Mouse (Mus musculus) cerebellum, adult 2 months (tissue): ENCODE measurements at regions not wholly inside any gene's neighbourhood (a gene's known extent, or its start where the extent isn't known, plus 50 kb on each side); places are given as distances from the start of the nearest gene placed in this dataset.

Experiments
- DNase-seq, 2 experiments: peaks; one replicate each; pipeline ENCODE4 v3.0.0; 2021
- H3K27ac ChIP-seq: fragments of 200-500 bp; 2 replicates; pipeline ENCODE4 v1.5.1; 2012; ENCODE audit warnings: low read length, control low read depth, inconsistent platforms; ENCODE audit not compliant: insufficient read depth
- H3K27me3 ChIP-seq: fragments of 200-500 bp; 2 replicates; pipeline ENCODE4 v1.6.1; 2012; ENCODE audit warnings: inconsistent platforms, mild to moderate bottlenecking, low read length, moderate library complexity; ENCODE audit not compliant: control insufficient read depth, insufficient read depth
- H3K4me1 ChIP-seq: fragments of 200-500 bp; 2 replicates; pipeline ENCODE4 v1.6.1; 2011; ENCODE audit warnings: low read length; ENCODE audit not compliant: control insufficient read depth, insufficient read depth
- H3K4me3 ChIP-seq: fragments of 200-500 bp; replicated peaks from 2 replicates; pipeline ENCODE3; 2011; ENCODE audit warnings: mild to moderate bottlenecking, low read depth, low read length, control low read depth; ENCODE audit not compliant: insufficient read depth
- CTCF ChIP-seq: fragments of 200-500 bp; IDR thresholded peaks from 2 replicates; pipeline ENCODE4 v1.5.1; 2011; ENCODE audit warnings: low read depth, mild to moderate bottlenecking, control low read depth, low read length, moderate library complexity, borderline replicate concordance; ENCODE audit not compliant: insufficient read depth
- POLR2A ChIP-seq: fragments of 200-500 bp; IDR thresholded peaks from 2 replicates; pipeline ENCODE4 v1.6.1; 2011; ENCODE audit warnings: low read length, control low read depth, borderline replicate concordance; ENCODE audit not compliant: insufficient read depth
- WGBS: fragments of 180-500 bp; shearing (Covaris S2); methylation state at CpG from one replicate; pipeline ENCODE4 v1.1.7; 2018; 5-methylcytosine and 5-hydroxymethylcytosine counted together

DNA sequence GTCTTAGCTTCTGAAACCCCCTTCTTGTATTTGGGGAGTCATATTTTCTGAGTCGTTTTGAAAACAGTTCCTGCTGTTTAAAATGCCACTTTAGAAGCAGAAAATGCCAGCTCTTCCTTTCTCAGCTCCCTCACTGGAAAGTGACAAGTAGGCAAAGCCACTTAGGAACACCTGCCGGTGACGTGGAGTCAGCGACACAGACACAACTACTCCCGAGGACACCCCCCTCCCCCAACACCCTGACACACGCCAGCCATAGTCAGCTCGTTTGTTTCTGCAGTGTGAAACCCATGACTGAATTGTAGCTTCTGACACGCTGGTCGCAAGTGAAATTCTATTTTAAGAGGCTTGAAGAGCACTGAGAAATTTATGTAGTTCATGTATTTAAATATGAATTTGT is 72.9 kb upstream of the Tlk1 start:
- DNase-seq = no peak
- 67% methylated on average over 9 of the region's 9 CpGs for WGBS
- no peak for TF ChIP-seq CTCF
- TF ChIP-seq POLR2A = no peak
- Histone ChIP-seq H3K4me3 (no peak overlapping the region), H3K4me1 (no peaks in the 10 kb centered on the region), H3K27ac (no peak overlapping the region), H3K27me3 (no peaks in the 10 kb centered on the region)

DNA sequence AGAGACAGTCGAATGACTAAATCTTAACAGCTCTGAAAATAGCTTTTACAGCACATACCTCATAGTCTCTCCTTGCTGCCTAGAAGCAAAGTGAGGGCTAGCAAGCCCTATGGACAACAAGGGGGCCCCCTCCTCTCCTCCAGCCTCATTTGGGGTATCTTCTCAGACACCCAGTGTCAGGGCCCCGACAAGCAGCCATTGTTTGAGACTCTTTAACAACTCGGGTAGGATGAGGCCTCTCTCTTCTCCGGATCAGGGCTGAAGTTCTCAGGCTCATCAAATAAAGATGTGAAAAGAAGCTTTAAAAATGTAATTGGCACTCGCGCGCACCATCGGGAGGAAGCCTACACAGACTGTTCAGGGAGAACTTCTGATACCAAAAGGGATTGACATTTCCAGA is 71.8 kb upstream of the Tlk1 start:
- WGBS = 82% methylated on average over 8 of the region's 8 CpGs
- TF ChIP-seq CTCF (no peak), POLR2A (no peak)
- H3K4me1 ChIP-seq = no peaks in the 10 kb centered on the region
- no peak overlapping the region for H3K27ac ChIP-seq
- DNase-seq = no peak
- no peak overlapping the region for H3K4me3 ChIP-seq
- no peaks in the 10 kb centered on the region for H3K27me3 ChIP-seq

DNA sequence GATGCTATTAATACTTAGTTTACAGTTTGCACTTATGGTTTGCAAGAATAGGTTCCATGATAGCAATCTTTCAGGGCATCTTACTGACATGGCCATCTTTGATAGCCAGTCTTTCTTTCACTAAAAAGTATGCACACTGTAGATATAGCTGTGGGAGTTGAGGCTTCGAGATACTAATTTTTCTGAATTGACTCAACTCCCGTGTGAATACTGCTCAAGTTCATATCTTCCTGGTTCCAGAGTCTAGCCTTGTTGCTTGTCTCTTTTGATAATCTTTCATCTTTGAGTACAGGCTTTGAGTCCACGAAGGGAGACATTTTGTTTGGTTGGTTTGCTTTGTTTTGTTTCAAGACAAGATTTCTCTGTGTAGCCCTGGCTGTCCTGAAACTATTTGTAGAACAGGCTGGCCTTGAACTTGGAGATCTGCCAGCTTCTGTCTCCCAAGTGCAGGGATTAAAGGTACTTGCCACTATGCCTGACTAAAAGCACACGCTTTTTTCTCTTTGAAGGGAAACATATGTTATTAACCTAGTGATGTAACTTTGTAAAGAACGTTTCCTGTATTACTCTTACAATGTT is 64.1 kb upstream of the Tlk1 start:
- WGBS = 58% methylated on average over 5 of the region's 5 CpGs
- TF ChIP-seq POLR2A = no peak
- TF ChIP-seq CTCF = no peak
- H3K27me3 ChIP-seq = no peaks in the 10 kb centered on the region

DNA sequence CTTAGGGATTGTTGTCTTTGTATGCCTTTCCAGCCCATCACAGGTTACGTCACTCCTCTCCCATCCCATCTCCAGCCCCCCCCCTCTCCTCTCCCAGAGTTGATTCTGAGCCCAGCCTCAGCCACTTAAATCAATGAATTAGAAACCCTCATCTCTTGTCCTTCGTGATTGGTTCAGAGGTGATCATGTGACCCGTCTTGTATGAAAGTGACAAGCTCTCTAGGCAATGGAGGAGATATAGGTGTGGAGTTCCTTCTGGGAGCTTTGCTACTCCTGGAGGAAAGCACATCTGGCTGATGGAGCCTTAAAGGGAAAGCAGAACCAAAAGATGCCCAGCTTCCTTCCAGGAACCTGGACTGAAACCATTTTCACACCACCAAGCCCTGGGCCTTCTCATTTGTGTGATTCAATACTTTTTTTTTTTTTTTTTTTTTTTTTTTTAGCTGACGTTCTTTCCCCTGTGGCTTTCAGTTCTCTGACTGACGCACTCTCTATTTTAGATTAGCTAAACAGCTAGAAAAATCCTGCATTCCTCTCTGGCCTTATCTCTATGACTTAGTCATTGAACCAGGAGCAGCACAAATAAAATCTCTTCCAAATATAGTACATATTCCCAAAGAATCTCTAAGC is 63.4 kb upstream of the Tlk1 start:
- no peak for DNase-seq
- 87% methylated on average over 5 of the region's 5 CpGs for WGBS
- TF ChIP-seq CTCF (no peak), POLR2A (no peak)
- no peaks in the 10 kb centered on the region for H3K27me3 ChIP-seq
- no peaks in the 10 kb centered on the region; the same call in 1 of the 2 replicates for H3K4me1 ChIP-seq
- no peak overlapping the region for H3K4me3 ChIP-seq
- no peak overlapping the region for H3K27ac ChIP-seq

More for the DNA sequence above, 64.1 kb upstream of the Tlk1 start:
- no peak overlapping the region for H3K27ac ChIP-seq
- peak in 1 of 2 experiments; percentile 25 for DNase-seq
- H3K4me3 ChIP-seq = no peak overlapping the region
- no peaks in the 10 kb centered on the region; the same call in 1 of the 2 replicates for H3K4me1 ChIP-seq

DNA sequence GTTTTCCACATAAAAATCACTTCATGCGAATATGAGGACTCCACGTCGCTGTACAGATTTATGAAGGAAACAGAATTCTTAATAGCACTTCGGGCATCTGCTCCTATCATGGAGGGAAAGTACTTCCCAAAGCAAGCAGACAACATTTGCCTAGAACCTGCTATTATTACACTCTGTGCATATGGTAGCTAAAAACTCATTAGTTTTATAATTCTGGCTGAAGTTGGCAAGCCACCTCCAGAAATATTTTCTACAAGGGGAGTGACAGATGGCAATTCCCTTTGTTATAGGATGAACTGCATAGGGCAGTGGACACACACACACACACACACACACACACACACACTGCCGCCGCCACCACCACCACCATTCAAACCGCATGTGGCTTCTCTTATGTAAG is 61.3 kb upstream of the Tlk1 start:
- WGBS = 35% methylated on average over 7 of the region's 7 CpGs
- Histone ChIP-seq H3K27me3 (no peaks in the 10 kb centered on the region), H3K4me3 (no peak overlapping the region), H3K4me1 (no peaks in the 10 kb centered on the region; the same call in 1 of the 2 replicates), H3K27ac (no peak overlapping the region)
- TF ChIP-seq CTCF (no peak), POLR2A (no peak)
- peak; percentile 31 to 58 for DNase-seq

DNA sequence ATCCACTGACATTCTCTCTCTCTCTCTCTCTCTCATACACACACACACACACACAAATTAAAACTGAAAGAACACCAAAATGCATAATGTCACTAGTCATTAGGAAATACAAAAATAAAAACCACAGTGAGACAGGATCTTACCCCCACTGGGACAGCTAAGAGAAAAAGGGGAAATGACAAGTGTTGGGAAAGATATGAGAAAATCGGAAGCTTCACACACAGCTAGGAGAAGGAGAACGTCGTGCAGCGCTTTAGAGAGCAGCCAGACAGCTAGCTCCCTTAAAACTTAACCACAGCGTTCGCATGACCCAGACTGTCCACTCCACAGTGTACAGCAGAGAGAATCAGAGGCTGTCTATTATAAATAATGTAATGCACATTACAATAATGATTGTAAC is 60.1 kb upstream of the Tlk1 start:
- Histone ChIP-seq H3K4me3 (no peak overlapping the region), H3K27me3 (no peaks in the 10 kb centered on the region), H3K27ac (no peak overlapping the region), H3K4me1 (no peaks in the 10 kb centered on the region; the same call in 1 of the 2 replicates)
- no peak for TF ChIP-seq CTCF
- TF ChIP-seq POLR2A = no peak
- WGBS = 91% methylated on average over 6 of the region's 6 CpGs
- DNase-seq = no peak

DNA sequence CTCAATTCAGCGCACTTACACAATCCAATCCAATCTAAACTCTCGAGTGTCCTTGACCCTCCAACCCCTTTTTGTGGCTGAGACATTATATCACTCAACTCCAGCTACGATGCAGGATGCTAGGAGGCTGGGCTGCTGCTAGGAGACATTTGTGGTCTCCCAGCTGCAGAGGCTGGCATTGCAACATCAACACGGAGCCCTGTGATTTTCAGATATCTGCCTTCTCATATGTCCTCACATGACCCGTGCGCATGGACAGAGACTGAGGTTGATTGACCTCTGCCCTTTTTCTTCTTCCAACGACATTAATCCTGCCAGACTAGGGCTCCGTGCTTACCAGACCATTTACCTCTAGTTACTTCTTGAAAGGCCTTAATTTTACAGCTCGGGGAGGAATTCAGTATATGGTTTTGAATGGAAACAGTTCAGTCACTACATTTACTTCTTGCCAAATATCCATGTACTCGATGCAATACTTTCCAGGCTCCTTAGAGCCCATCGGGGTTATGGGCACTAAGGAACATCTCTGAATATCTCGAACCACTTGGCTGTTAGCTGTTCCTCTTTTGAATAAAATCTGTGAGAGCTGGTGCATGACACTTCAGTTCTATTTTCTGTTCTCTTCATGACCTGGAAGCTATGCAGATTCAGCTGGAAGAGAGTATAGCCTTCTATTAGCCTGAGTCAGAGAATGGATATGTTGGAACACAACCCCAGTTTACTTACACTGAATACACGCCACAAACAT is 52.0 kb upstream of the Tlk1 start:
- 84% methylated on average over 13 of the region's 13 CpGs for WGBS

More for the DNA sequence above, 52.0 kb upstream of the Tlk1 start:
- no peak for DNase-seq
- no peak for TF ChIP-seq POLR2A
- TF ChIP-seq CTCF = no peak
- H3K27ac ChIP-seq = no peak overlapping the region
- no peaks in the 10 kb centered on the region for H3K27me3 ChIP-seq
- no peak overlapping the region for H3K4me3 ChIP-seq
- no peaks in the 10 kb centered on the region for H3K4me1 ChIP-seq
